Mouse (Mus musculus) left cerebral cortex, postnatal 36 days (tissue): ENCODE data around the gene Fam3c. TPM values are rescaled to one million over a fixed set of nuclear protein-coding genes. Genes with fewer than 3 reads are reported as not detected.

Source experiments
- DNase-seq, 2 experiments: peaks; one replicate each; pipeline ENCODE4 v3.0.0; 2021 to 2022; ENCODE audit warnings: low spot score in 2 of 2, mixed read lengths in 1 of 2
- intact Hi-C: fragments of 180-260 bp; cut with DNase I; formaldehyde crosslinking; loops from one replicate; pipeline ENCODE4 v1.15.1; 2025
- total RNA-seq, 2 experiments: library from RNA; stranded (reverse); gene quantifications; 2 replicates each; pipeline ENCODE4 v1.2.3; 2021

Gene Fam3c
- total RNA-seq = 10 to 100 TPM; 86.8 to 88.0 TPM

GRCm38 (mm10) chr6:22356086-22356507 lies at the start of gene Fam3c:
TSS of gene Fam3c (minus strand) at chr6:22356243.
- intact Hi-C loops = no loop called here

DNA sequence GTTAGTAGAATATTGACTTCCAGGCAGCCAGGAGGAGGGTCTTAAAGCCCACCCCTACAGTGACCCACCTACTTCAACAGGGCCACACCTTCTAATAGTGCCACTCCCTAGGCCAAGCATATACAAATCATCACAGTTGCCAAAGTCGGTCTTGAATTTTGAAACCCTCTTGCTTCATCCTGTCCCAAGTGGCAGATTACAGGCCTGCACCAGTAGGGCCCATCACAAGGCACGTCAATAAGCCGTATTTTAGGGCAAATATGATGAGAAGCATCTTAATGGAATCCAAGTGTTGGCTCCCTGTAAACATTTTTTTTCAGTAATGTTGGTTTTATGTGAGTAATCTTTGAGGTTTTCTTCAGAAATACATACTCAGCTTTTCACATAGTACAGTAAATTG lies 49.0 kb upstream of the Fam3c start:
- intact Hi-C loops = no loop called here
- DNase-seq = no peak

More at GRCm38 (mm10) chr6:22356086-22356507, at the start of gene Fam3c:
- peak; percentile 93 for DNase-seq

DNA sequence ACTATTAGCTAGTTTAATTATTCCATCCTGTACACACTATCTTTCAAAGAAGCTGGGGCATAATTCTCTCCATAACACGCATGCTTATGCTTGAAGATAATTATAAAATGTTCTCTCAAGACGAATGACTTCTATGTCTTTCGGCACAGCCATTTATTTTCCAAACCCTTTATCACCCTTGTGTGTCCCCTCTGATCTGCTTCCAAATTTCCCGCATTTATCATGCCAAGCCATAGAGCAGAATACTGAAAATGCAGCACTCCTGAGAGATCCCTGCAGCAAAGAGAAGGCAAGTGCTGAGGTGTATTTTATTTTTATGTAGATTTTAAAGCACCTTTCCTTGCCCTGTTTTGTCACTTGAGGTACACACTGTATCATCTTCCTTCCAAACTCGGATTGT lies 47.7 kb upstream of the Fam3c start:
- intact Hi-C loops = no loop called here
- DNase-seq = no peak

- intact Hi-C loops = no loop called here
Observed at GRCm38 (mm10) chr6:22403317-22403716, 47.3 kb upstream of the Fam3c start.

GRCm38 (mm10) chr6:22402548-22403164 lies 46.6 kb upstream of the Fam3c start:
- DNase-seq = no peak
- intact Hi-C loops = no loop called here

More at GRCm38 (mm10) chr6:22403317-22403716, 47.3 kb upstream of the Fam3c start:
- no peak for DNase-seq

GRCm38 (mm10) chr6:22402037-22402436 lies 46.0 kb upstream of the Fam3c start:
- no peak for DNase-seq
- intact Hi-C loops = no loop called here

- no peak for DNase-seq
Observed at GRCm38 (mm10) chr6:22398079-22398774, 42.2 kb upstream of the Fam3c start.

GRCm38 (mm10) chr6:22395207-22395606 lies 39.2 kb upstream of the Fam3c start:
- no peak for DNase-seq
- intact Hi-C loops = no loop called here

More at GRCm38 (mm10) chr6:22398079-22398774, 42.2 kb upstream of the Fam3c start:
- intact Hi-C loops = no loop called here

DNA sequence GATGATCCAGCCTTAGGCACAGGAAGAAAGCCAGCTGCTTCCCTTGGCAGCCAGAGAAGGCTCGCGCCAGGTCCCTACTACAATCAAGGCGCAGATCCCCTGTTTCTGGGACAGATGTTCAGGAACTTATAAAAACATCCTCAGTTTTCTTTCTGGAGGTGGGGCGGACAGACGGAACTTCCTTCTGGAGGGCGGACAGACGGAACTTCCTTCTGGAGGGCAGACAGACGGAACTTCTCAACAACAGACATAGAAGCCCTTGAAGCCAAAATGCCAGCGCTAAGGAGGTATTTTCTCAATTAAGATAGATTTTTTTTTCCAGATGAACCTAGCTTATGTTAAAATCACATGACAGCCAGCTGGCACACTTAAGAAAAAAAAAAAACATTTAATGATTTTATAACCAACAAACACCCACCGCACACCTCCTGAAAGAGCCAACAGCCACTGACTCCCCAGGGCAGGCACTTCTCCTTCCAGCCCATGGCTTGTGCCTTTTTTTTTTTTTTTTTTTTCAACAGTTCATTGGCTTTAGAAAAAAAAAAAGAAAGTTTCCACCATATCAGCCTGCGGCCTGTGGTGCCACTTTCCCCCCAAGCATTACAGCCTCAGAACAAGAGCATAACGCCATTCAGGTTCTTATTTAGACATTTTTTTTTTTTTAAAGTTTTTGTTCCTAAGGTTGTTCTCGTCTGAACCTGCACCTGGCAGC lies 34.8 kb upstream of the Fam3c start:
- DNase-seq = no peak
- intact Hi-C loops = no loop called here

DNA sequence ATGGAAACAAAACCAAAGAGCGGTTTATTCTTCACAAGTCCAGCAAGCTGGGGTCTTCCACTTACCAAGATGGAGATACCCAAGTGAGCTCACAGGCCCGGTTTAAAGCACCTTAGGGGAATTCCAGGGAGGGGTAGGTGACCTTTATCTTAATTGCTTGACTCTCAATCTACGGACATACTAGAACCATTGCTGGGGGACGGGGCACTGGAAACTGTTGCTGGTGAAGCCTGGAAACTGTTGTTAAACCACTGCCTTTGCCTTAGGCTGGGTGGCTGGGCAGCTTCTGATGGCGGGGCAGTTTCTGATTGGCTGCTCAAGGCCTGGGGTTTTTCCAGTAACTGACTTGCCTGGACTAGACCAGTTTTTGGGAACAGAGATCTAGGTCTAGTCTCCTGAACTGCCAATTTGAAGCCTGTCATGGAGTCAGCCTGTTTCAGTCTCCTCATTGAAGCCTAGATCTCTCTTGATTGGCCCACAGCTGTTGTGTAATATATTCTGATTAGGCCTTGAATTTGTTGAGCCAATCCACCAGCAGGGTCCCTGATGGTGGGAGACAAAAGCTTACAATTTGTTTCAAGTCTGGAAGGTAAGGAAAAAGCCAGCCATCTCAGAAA lies 29.3 kb upstream of the Fam3c start:
- no peak for DNase-seq
- intact Hi-C loops = no loop called here

GRCm38 (mm10) chr6:22380269-22380668 lies 24.2 kb upstream of the Fam3c start:
- no peak for DNase-seq
- intact Hi-C loops = no loop called here

- DNase-seq = no peak
- intact Hi-C loops = no loop called here
Observed at GRCm38 (mm10) chr6:22379831-22380230, 23.8 kb upstream of the Fam3c start.

- DNase-seq = no peak
- intact Hi-C loops = no loop called here
Observed at GRCm38 (mm10) chr6:22378462-22378861, 22.4 kb upstream of the Fam3c start.

GRCm38 (mm10) chr6:22374791-22375190 lies 18.7 kb upstream of the Fam3c start:
- no peak for DNase-seq

DNA sequence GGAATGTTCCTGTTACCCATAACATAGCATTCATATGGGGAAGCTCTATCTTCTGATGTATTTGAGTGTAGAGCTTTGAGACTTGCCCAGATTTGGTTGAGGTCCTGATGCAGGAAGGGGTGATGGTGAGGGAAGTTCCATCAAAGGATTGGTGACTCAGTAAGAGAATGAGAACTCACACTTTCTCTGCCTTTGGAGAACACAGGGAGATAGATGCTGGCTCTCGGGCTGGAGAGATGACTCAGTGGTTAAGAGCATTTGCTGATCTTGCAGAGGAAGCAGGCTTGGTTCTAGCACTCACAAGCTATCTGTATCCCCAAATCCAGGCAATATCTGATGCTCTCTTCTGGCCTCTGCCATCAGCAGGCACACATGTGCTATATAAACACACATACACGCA lies 17.4 kb upstream of the Fam3c start:
- intact Hi-C loops = no loop called here
- peak; percentile 15 to 19 for DNase-seq

More at GRCm38 (mm10) chr6:22374791-22375190, 18.7 kb upstream of the Fam3c start:
- intact Hi-C loops = no loop called here

GRCm38 (mm10) chr6:22366977-22367376 lies 10.9 kb upstream of the Fam3c start:
- DNase-seq = no peak
- intact Hi-C loops = no loop called here

- intact Hi-C loops = no loop called here
- DNase-seq = no peak
Observed at GRCm38 (mm10) chr6:22363590-22363989, 7.5 kb upstream of the Fam3c start.

- no peak for DNase-seq
- intact Hi-C loops = no loop called here
Observed at GRCm38 (mm10) chr6:22361941-22362340, 5.9 kb upstream of the Fam3c start.

DNA sequence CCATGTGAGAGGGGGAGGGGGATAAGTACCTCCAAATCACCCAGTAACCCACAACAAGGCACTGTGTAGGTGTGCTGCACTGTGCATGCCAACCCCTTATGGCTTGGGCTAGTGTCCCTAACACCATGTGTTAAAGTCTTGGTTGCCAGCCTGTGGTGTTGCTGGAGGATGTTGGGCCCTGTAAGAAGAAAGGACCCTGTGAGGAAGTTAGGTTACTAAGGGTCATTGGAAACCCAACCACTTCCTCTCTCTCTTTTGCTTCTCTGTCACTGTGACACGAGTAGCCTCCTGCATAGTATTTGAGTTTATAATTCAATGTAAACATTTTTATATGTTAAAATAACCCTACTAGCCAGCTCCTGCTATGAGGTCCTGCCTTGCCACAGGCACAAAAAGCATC lies 3.0 kb upstream of the Fam3c start:
- DNase-seq = no peak
- intact Hi-C loops = no loop called here

DNA sequence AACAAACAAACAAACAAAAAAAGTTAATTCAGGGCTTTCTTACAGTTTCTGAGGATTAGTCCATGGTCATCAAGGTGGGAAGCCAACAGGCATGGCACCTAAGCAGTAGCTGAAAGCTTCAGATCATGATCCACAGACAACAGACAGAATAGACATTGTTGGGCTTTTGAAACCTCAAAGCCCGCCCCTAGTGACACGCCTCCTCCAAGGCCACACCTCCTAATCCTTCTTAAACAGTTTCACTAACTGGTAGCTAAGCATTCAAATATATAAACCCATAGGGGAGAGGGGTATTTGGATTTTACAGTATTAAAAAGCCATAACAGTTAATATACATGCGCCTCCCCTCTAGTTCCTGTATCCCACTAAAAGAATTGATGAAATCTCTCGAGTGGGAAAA lies 1.3 kb upstream of the Fam3c start:
- no peak for DNase-seq
- intact Hi-C loops = no loop called here
